Mouse (Mus musculus) hindbrain, embryonic 16.5 days (tissue): ENCODE measurements around the gene Rhoh. TPM values are rescaled to one million over a fixed set of nuclear protein-coding genes. Genes with fewer than 3 reads are reported as not detected.

Experiments used
- ATAC-seq: fragments of 200-750 bp; cut with Nextera tagmentation; 2 replicates; pipeline ENCODE4 v1.8.0; 2017; ENCODE audit warnings: moderate TSS enrichment, moderate library complexity
- H3K27ac ChIP-seq: fragments of 300-500 bp; sonication (generic); 2 replicates; pipeline ENCODE4 v1.5.1; 2014; ENCODE audit warnings: low read depth, mild to moderate bottlenecking, control low read depth, low read length, moderate library complexity
- H3K27me3 ChIP-seq: fragments of 300-500 bp; sonication (generic); replicated peaks from 2 replicates; pipeline ENCODE4 v1.6.1; 2014; ENCODE audit warnings: low read length; ENCODE audit not compliant: control insufficient read depth, insufficient read depth
- H3K36me3 ChIP-seq: fragments of 300-500 bp; sonication (generic); 2 replicates; pipeline ENCODE4 v1.6.1; 2014; ENCODE audit warnings: mild to moderate bottlenecking, low read length, moderate library complexity, mixed read lengths; ENCODE audit not compliant: control insufficient read depth, insufficient read depth
- H3K4me1 ChIP-seq: fragments of 300-500 bp; sonication (generic); 2 replicates; pipeline ENCODE4 v1.6.1; 2014; ENCODE audit warnings: low read depth, low read length; ENCODE audit not compliant: control insufficient read depth, insufficient read depth
- H3K4me2 ChIP-seq: fragments of 300-500 bp; sonication (generic); 2 replicates; pipeline ENCODE4 v1.6.1; 2014; ENCODE audit warnings: mild to moderate bottlenecking, low read length, control low read depth, moderate library complexity
- H3K4me3 ChIP-seq: fragments of 300-500 bp; sonication (generic); 2 replicates; pipeline ENCODE4 v1.5.1; 2014; ENCODE audit warnings: mild to moderate bottlenecking, low read length, control low read depth, moderate library complexity
- H3K9ac ChIP-seq: fragments of 300-500 bp; sonication (generic); 2 replicates; pipeline ENCODE4 v1.6.1; 2014; ENCODE audit warnings: low read depth, mild to moderate bottlenecking, control low read depth, low read length, moderate library complexity
- H3K9me3 ChIP-seq: fragments of 300-500 bp; sonication (generic); 2 replicates; pipeline ENCODE4 v1.6.1; 2014; ENCODE audit warnings: mild to moderate bottlenecking, low read length, moderate library complexity; ENCODE audit not compliant: control insufficient read depth
- WGBS: fragments of 180-500 bp; shearing (Covaris S2); extraction: QIAGEN DNeasy Blood & Tissue Kit; methylation state at CpG from one replicate; pipeline ENCODE4 v1.1.7; 2014; 5-methylcytosine and 5-hydroxymethylcytosine counted together
- polyA plus RNA-seq: library from polyadenylated mRNA; unstranded; fragments of >200 nt; fragmentation: Nextera tagmentation; extraction: Ambion mirVana; gene quantifications from 2 replicates; pipeline ENCODE4 v1.2.1, GENCODE M21; 2015

Gene Rhoh
- 0.40 and 0.80 TPM in 2 replicates for polyA plus RNA-seq

DNA sequence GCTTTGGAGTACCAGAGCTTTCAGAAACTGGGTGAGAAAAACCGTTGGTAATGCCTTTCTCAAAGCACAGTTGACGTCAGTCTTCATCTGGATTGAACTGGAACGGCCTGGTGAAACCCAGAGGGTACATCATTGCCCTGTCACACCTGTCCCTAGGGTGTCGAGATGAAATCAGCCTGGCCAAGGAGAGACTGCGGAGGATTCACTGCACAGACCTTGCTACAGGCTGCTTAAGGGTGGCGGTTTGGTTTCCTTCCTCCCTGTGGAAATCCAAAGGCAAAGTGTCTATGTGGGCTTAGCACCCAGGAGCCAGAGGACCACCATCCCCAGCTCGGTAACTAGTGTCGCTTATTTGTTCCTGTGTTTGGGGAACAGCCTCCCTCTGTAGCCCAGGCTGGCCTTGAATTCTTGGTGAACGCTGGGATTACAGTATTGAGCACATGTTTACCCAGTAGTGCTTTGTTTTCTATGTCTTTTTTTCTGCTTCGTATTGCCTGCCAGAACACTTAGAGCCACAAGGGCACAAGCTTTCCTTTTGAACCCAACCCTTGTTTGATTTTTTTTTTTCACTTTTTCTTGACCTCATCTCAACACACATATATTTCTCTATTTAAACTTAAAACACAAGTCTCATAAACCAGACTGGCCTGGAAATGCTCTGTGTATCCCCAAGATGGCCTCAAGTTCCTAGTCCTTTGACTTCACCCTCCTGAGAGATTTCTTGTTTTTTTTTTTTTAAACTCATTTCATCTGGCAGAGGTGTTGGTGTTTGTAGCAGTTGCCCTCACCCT lies at the start of gene Rhoh:
Rhoh (plus strand) TSS at position 60 of the 791 bp plus-strand sequence.
- H3K36me3 ChIP-seq, result no peaks in the 10 kb centered on the region
- no peak within 1 kb of the TSS for H3K27ac ChIP-seq
- no peak within 1 kb of the TSS for H3K9ac ChIP-seq
- no peaks in the 10 kb centered on the region for H3K9me3 ChIP-seq
- H3K4me1 ChIP-seq, result peaks cover 2% of the 10 kb centered on the region; the same call in 1 of the 2 replicates
- H3K27me3 ChIP-seq, result no peaks in the 10 kb centered on the region
- ATAC-seq, result no peak
- no peak within 1 kb of the TSS for H3K4me3 ChIP-seq
- 89% methylated on average over 10 of the region's 10 CpGs for WGBS
- no peak within 1 kb of the TSS for H3K4me2 ChIP-seq

DNA sequence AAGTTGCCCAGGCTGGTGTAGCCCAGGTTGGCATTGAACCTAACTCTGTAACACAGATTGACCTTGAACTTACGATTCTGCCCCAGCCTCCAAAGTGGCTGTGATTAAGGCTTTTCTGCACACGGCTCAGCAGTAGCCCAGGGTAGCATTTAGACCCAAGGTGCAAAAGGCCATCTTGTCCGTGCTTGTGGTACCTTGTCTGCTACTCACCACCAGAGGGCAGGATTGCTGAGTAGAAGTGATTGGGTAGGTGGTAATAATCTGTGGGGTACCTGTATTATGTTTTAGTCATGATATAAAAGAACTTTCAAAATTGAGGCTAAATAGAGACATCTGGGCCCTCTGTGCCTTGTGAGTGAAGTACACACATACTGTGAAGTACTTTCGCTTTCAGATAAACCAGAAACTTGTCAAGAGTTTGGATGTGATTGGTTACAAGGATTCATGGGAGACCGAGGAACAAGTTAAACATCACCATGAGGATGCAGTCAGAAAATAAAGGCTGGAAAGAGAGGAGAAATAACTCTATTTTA lies 37.3 kb upstream of the Rhoh start:
- Histone ChIP-seq H3K36me3 (peaks cover 11% of the 10 kb centered on the region), H3K27me3 (no peaks in the 10 kb centered on the region), H3K27ac (no peak overlapping the region), H3K4me2 (no peak overlapping the region), H3K4me1 (no peaks in the 10 kb centered on the region), H3K9me3 (no peaks in the 10 kb centered on the region), H3K9ac (no peak overlapping the region), H3K4me3 (no peak overlapping the region)
- no peak for ATAC-seq
- 72% methylated on average over 5 of the region's 5 CpGs for WGBS

DNA sequence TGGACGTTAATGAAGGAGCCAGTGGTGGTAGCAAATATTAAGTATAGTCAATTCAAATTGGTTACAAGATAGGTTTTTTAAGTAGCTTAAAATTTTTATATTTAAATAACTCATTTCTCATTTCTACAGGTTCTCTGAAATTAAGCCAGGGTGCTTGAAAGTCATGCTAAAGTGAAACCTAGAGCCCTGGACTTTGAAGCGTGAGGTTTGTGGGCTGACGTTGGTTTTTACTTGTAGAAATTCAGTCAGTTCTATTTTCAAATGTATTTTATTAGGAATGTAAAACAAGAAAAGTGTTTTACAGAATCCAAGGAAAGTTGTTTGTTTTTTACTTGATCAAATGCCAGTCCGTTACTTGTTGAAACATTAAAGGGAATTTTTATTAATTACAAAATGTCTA lies 34.5 kb upstream of the Rhoh start:
- ATAC-seq, result no peak

GRCm38 (mm10) chr5:65827102-65827501 lies 33.9 kb upstream of the Rhoh start:
- Histone ChIP-seq H3K9ac (no peak overlapping the region), H3K4me1 (no peaks in the 10 kb centered on the region), H3K4me2 (no peak overlapping the region), H3K9me3 (no peaks in the 10 kb centered on the region), H3K27me3 (no peaks in the 10 kb centered on the region), H3K27ac (no peak overlapping the region), H3K36me3 (peaks cover 11% of the 10 kb centered on the region), H3K4me3 (no peak overlapping the region)
- no peak for ATAC-seq
- WGBS, result 91% methylated on average over 8 of the region's 8 CpGs

More for the DNA sequence above, 34.5 kb upstream of the Rhoh start:
- H3K27ac ChIP-seq, result no peak overlapping the region
- no peak overlapping the region for H3K4me3 ChIP-seq
- no peaks in the 10 kb centered on the region for H3K27me3 ChIP-seq
- no peak overlapping the region for H3K9ac ChIP-seq
- 98% methylated on average over 4 of the region's 4 CpGs for WGBS
- H3K36me3 ChIP-seq, result peaks cover 14% of the 10 kb centered on the region
- no peak overlapping the region for H3K4me2 ChIP-seq
- no peaks in the 10 kb centered on the region for H3K9me3 ChIP-seq
- H3K4me1 ChIP-seq, result no peaks in the 10 kb centered on the region

DNA sequence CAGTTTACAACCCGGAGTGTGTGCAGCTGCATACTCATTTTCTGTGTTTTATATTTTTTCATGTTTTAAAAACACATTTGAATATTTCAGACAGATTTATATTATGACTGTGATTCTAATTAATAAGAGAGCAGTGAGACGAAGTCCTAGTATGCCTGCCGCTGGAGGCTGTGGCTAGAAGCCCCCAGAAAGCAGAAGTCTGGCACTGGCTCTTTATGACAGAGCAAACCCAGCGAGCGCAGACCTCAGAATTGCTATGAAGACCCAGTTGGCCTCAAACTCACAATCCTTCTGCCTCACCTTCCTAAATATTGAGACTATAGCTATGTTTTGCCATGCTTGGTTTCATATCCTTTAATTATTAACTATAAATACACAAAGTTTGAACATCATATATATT lies 32.8 kb upstream of the Rhoh start:
- no peak for ATAC-seq
- Histone ChIP-seq H3K27me3 (no peaks in the 10 kb centered on the region), H3K36me3 (peaks cover 8% of the 10 kb centered on the region; the same call in 1 of the 2 replicates), H3K27ac (no peak overlapping the region), H3K9me3 (no peaks in the 10 kb centered on the region), H3K4me1 (no peaks in the 10 kb centered on the region), H3K4me2 (no peak overlapping the region), H3K4me3 (no peak overlapping the region), H3K9ac (no peak overlapping the region)
- 92% methylated on average over 5 of the region's 5 CpGs for WGBS

GRCm38 (mm10) chr5:65829059-65829458 lies 32.0 kb upstream of the Rhoh start:
- ATAC-seq, result no peak
- H3K4me1 ChIP-seq, result no peaks in the 10 kb centered on the region

DNA sequence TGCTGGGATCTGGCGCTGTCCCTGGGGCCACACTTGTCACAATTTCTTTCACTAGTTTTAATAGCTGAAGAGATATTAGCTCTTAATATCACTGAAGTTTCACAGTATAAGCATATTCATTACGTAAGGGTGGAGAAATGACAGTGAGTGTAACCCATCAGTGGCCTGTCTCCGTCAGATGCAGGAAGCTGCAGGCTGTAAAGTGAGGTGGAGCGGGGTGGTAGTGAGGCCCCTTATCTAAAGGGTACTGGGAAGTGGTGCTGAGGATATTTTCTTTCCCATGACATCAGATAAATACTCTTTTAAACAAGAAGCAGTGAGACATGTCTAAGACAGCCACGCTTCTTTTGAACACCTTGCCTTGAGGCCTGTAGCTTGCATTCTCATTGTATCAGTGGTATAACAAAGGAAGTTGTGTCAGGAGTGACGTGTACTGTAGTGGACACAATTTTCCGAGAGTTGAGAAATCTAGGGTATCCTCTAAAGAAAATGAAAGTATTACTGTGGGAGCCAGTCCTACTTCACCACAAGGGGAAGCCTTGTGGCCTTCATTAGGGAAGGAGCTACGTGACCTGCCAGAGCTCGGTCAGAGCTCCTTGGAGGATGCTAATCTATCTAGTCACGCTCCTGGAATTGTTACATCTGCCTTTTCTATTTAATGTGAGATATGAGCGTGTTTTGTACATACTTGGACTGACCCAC lies 28.9 kb upstream of the Rhoh start:
- Histone ChIP-seq H3K4me2 (no peak overlapping the region), H3K27me3 (no peaks in the 10 kb centered on the region), H3K36me3 (peaks cover 7% of the 10 kb centered on the region; the same call in 1 of the 2 replicates), H3K4me1 (no peaks in the 10 kb centered on the region), H3K27ac (no peak overlapping the region), H3K9me3 (no peaks in the 10 kb centered on the region), H3K9ac (no peak overlapping the region), H3K4me3 (no peak overlapping the region)
- 84% methylated on average over 11 of the region's 11 CpGs for WGBS
- ATAC-seq, result no peak

More at GRCm38 (mm10) chr5:65829059-65829458, 32.0 kb upstream of the Rhoh start:
- WGBS, result 81% methylated on average over 2 of the region's 2 CpGs
- H3K36me3 ChIP-seq, result peaks cover 8% of the 10 kb centered on the region; the same call in 1 of the 2 replicates
- no peaks in the 10 kb centered on the region for H3K27me3 ChIP-seq
- no peak overlapping the region for H3K9ac ChIP-seq
- no peak overlapping the region for H3K4me3 ChIP-seq
- H3K27ac ChIP-seq, result no peak overlapping the region
- H3K4me2 ChIP-seq, result no peak overlapping the region
- no peaks in the 10 kb centered on the region for H3K9me3 ChIP-seq

DNA sequence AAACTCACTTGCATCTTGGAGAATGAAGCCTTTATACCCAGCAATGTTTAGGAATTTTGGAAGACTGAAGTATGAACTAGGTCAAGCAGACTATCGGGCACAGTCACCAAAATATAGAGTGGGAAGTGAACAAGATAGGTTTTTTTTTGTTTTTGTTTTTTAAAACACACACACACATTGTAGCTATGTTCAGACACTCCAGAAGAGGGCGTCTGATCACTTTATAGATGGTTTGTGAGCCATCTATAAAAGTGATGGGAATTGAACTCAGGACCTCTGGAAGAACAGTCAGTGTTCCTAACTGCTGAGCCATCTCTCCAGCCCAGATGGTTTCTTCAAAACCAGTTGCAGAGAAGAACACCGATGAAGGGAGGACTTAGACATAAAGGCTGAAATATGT lies 27.9 kb upstream of the Rhoh start:
- Histone ChIP-seq H3K9me3 (no peaks in the 10 kb centered on the region), H3K36me3 (peaks cover 7% of the 10 kb centered on the region; the same call in 1 of the 2 replicates), H3K4me3 (no peak overlapping the region), H3K9ac (no peak overlapping the region), H3K27me3 (no peaks in the 10 kb centered on the region), H3K4me2 (no peak overlapping the region), H3K4me1 (no peaks in the 10 kb centered on the region), H3K27ac (no peak overlapping the region)
- ATAC-seq, result no peak
- WGBS, result 80% methylated on average over 3 of the region's 3 CpGs
